Mouse (Mus musculus): ENCODE data around the gene Otop1. TPM values are rescaled to one million over a fixed set of nuclear protein-coding genes. Genes with fewer than 3 reads are reported as not detected.

Gene Otop1
- polyA plus RNA-seq, 1 experiment, result 0.03 TPM

GRCm38 (mm10) chr5:38276451-38276850 lies 679 bp downstream of the Otop1 start:
- WGBS, result under 1% methylated on average over 19 of the region's 19 CpGs
- DNase-seq, result no peak
- Histone ChIP-seq H3K27ac (ENCODE audit: insufficient read depth, low read length) (no peak overlapping the region), H3K4me1 (ENCODE audit: control insufficient read depth, insufficient read depth, low read length) (no peaks in the 10 kb centered on the region), H3K27me3 (ENCODE audit: control insufficient read depth, insufficient read depth, low read length) (peaks cover 4% of the 10 kb centered on the region; the same call in 1 of the 2 replicates), H3K4me3 (replicated peaks; ENCODE audit: insufficient read depth, low read depth, low read length) (no peak overlapping the region)
- TF ChIP-seq CTCF (IDR thresholded peaks at IDR 0.05; ENCODE audit: borderline replicate concordance, insufficient read depth, low read depth, low read length) (no peak), POLR2A (IDR thresholded peaks at IDR 0.05; ENCODE audit: borderline replicate concordance, insufficient read depth, low read length) (no peak)

DNA sequence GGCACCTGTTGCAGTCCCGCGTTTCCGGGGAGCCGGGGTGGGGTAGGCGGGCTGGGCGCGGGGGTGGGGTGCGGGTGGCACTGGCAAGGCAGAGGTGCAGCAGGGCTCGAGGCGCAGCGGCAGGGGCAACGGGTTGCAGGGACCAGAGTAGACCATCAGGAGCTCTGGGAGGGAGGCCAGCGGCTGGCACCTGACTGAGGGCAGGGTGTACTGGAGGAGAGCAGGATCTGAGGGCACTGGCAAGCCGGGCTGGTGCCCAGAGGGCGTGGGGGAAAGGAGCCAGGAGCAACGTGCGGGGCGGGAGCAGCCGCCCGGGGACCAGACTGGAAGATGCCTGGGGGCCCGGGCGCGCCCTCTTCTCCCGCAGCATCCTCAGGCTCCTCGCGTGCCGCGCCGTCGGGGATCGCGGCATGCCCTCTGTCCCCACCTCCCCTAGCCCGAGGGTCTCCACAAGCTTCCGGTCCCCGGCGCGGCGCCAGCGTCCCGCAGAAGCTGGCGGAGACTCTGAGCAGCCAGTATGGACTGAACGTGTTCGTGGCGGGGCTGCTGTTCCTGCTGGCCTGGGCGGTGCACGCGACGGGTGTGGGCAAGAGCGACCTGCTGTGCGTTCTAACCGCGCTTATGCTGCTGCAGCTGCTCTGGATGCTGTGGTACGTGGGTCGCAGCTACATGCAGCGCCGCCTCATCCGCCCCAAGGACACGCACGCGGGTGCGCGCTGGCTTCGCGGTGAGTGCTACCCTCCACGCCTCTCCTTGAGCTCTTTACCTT lies 1.5 kb downstream of the Otop1 start:
- H3K27ac ChIP-seq (ENCODE audit: insufficient read depth, low read length), result no peak overlapping the region
- 2% methylated on average over 65 of the region's 65 CpGs for WGBS
- TF ChIP-seq POLR2A (IDR thresholded peaks at IDR 0.05; ENCODE audit: borderline replicate concordance, insufficient read depth, low read length) (no peak), CTCF (IDR thresholded peaks at IDR 0.05; ENCODE audit: borderline replicate concordance, insufficient read depth, low read depth, low read length) (no peak)
- H3K27me3 ChIP-seq (ENCODE audit: control insufficient read depth, insufficient read depth, low read length), result peaks cover 4% of the 10 kb centered on the region; the same call in 1 of the 2 replicates
- no peaks in the 10 kb centered on the region for H3K4me1 ChIP-seq (ENCODE audit: control insufficient read depth, insufficient read depth, low read length)
- no peak for DNase-seq
- H3K4me3 ChIP-seq (replicated peaks; ENCODE audit: insufficient read depth, low read depth, low read length), result no peak overlapping the region

DNA sequence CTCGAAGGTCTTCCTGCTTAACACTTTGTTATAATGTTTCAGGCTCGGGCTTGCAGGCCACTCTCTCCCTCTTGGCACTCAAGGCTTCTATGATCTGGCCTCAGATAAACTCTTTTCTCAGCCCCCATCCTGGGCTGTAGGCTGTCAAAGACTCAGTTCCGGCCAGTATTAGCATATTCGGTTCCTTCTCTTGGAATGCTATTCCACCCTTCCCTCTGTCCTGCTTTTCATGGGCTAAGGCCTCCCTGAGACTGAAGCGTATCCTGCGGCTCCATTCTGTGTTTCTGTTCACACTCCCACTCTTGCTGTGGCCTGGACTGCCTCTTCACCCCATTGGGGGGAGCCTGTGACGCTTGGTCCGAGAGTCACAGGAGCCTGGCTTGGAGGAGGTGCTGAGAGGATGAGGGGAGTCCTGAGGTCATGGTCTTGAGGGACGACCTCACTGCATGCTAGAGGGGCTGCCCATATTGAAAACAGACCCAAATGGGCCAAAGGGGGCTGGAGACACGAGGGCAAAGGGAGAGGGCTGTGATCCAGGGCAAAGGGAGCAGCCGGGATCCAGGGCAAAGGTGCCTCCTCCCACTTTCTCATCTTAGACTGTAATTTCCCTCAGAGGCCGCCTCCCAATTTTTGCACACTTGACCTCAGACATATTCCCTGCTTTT lies 2.3 kb downstream of the Otop1 start:
- Histone ChIP-seq H3K27me3 (ENCODE audit: control insufficient read depth, insufficient read depth, low read length) (peaks cover 4% of the 10 kb centered on the region; the same call in 1 of the 2 replicates), H3K4me3 (replicated peaks; ENCODE audit: insufficient read depth, low read depth, low read length) (no peak overlapping the region), H3K4me1 (ENCODE audit: control insufficient read depth, insufficient read depth, low read length) (no peaks in the 10 kb centered on the region), H3K27ac (ENCODE audit: insufficient read depth, low read length) (no peak overlapping the region)
- TF ChIP-seq POLR2A (IDR thresholded peaks at IDR 0.05; ENCODE audit: borderline replicate concordance, insufficient read depth, low read length), result no peak
- no peak for TF ChIP-seq CTCF (IDR thresholded peaks at IDR 0.05; ENCODE audit: borderline replicate concordance, insufficient read depth, low read depth, low read length)
- DNase-seq, result no peak
- WGBS, result 25% methylated on average over 12 of the region's 12 CpGs

GRCm38 (mm10) chr5:38280075-38280474 lies 4.3 kb downstream of the Otop1 start:
- peaks cover 4% of the 10 kb centered on the region; the same call in 1 of the 2 replicates for H3K27me3 ChIP-seq (ENCODE audit: control insufficient read depth, insufficient read depth, low read length)
- TF ChIP-seq CTCF (IDR thresholded peaks at IDR 0.05; ENCODE audit: borderline replicate concordance, insufficient read depth, low read depth, low read length), result no peak
- TF ChIP-seq POLR2A (IDR thresholded peaks at IDR 0.05; ENCODE audit: borderline replicate concordance, insufficient read depth, low read length), result no peak
- 51% methylated on average over 1 of the region's 1 CpGs for WGBS
- H3K4me3 ChIP-seq (replicated peaks; ENCODE audit: insufficient read depth, low read depth, low read length), result no peak overlapping the region
- no peaks in the 10 kb centered on the region for H3K4me1 ChIP-seq (ENCODE audit: control insufficient read depth, insufficient read depth, low read length)
- H3K27ac ChIP-seq (ENCODE audit: insufficient read depth, low read length), result no peak overlapping the region
- no peak for DNase-seq

- H3K4me1 ChIP-seq (ENCODE audit: control insufficient read depth, insufficient read depth, low read length), result no peaks in the 10 kb centered on the region
- 71% methylated on average over 9 of the region's 9 CpGs for WGBS
- no peak for DNase-seq
- H3K27me3 ChIP-seq (ENCODE audit: control insufficient read depth, insufficient read depth, low read length), result no peaks in the 10 kb centered on the region
- H3K4me3 ChIP-seq (replicated peaks; ENCODE audit: insufficient read depth, low read depth, low read length), result no peak overlapping the region
- TF ChIP-seq CTCF (IDR thresholded peaks at IDR 0.05; ENCODE audit: borderline replicate concordance, insufficient read depth, low read depth, low read length), result no peak
- no peak for TF ChIP-seq POLR2A (IDR thresholded peaks at IDR 0.05; ENCODE audit: borderline replicate concordance, insufficient read depth, low read length)
- H3K27ac ChIP-seq (ENCODE audit: insufficient read depth, low read length), result no peak overlapping the region
Measured at GRCm38 (mm10) chr5:38285724-38286123, 10.0 kb downstream of the Otop1 start.

- H3K4me1 ChIP-seq (ENCODE audit: control insufficient read depth, insufficient read depth, low read length), result no peaks in the 10 kb centered on the region
- no peaks in the 10 kb centered on the region for H3K27me3 ChIP-seq (ENCODE audit: control insufficient read depth, insufficient read depth, low read length)
- WGBS, result 51% methylated on average over 3 of the region's 3 CpGs
- TF ChIP-seq CTCF (IDR thresholded peaks at IDR 0.05; ENCODE audit: borderline replicate concordance, insufficient read depth, low read depth, low read length), result no peak
- TF ChIP-seq POLR2A (IDR thresholded peaks at IDR 0.05; ENCODE audit: borderline replicate concordance, insufficient read depth, low read length), result no peak
- no peak for DNase-seq
- no peak overlapping the region for H3K4me3 ChIP-seq (replicated peaks; ENCODE audit: insufficient read depth, low read depth, low read length)
- H3K27ac ChIP-seq (ENCODE audit: insufficient read depth, low read length), result no peak overlapping the region
Measured at GRCm38 (mm10) chr5:38288476-38288875, 12.7 kb downstream of the Otop1 start.

DNA sequence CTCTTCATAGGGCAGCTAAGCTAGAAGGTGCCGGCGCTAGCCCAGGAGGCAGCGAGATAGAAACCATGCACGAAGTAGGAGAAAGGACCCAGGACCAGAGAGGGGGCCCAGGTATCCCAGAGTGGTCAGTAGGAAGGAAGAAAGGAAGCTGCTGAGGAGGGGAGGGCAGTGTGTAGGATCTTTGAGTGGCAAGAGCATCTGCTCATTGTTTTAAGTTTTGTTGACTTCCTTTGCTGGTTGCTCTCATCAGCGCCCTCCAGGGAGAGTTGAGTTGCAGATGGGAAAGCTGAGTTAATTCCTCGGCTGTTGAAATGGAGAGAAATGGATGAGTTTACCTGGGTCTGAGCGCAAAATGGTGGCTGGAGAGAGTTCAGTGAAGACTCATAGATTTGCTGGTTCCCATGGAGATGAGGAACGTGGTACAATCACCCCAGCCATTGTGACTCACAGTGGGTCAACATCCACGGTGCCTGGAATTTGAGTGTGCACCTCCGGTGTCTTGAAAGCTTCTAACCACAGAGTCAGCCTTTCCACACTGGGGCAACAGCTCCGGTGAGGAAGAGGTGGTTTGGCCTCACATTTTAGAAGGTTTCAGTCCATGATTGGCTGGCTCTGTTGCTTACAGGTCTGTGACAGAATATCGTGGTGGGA lies 26.1 kb downstream of the Otop1 start:
- no peaks in the 10 kb centered on the region for H3K27me3 ChIP-seq (ENCODE audit: control insufficient read depth, insufficient read depth, low read length)
- no peak for DNase-seq
- no peak overlapping the region for H3K27ac ChIP-seq (ENCODE audit: insufficient read depth, low read length)
- no peaks in the 10 kb centered on the region for H3K4me1 ChIP-seq (ENCODE audit: control insufficient read depth, insufficient read depth, low read length)
- TF ChIP-seq POLR2A (IDR thresholded peaks at IDR 0.05; ENCODE audit: borderline replicate concordance, insufficient read depth, low read length), result no peak
- no peak for TF ChIP-seq CTCF (IDR thresholded peaks at IDR 0.05; ENCODE audit: borderline replicate concordance, insufficient read depth, low read depth, low read length)
- no peak overlapping the region for H3K4me3 ChIP-seq (replicated peaks; ENCODE audit: insufficient read depth, low read depth, low read length)
- 81% methylated on average over 12 of the region's 12 CpGs for WGBS

Data from cerebellum, adult 2 months (tissue).